Comparison of ENCODE assay signal across 9 mouse cellular contexts in genomic region chr17:8463482-8464128, GRCm38 (mm10). TPM values are rescaled to one million over a fixed set of nuclear protein-coding genes. Genes with fewer than 3 reads are reported as not detected.
DNase-seq lines count a peak whose midpoint lies in the region; ATAC-seq and TF ChIP-seq lines count a peak whose summit lies in the region.
"Had no signal": no experiment of that assay in that cellular context is flagged by ENCODE, and none has a peak within 500 bp of the region (broad histone marks: within the 10 kb centered on the region; RNA-seq: fewer than 3 reads in every experiment).

No protein-coding gene starts in this region.

- no peaks in the 10 kb centered on the region for H3K9me3 ChIP-seq in forebrain, embryonic 15.5 days
- no peaks in the 10 kb centered on the region for H3K9me3 ChIP-seq in intestine, postnatal 0 days (ENCODE audit: control insufficient read depth)
- H3K9me3 ChIP-seq in midbrain, embryonic 16.5 days (replicated peaks; ENCODE audit: control insufficient read depth, low read length, poor library complexity, severe bottlenecking) = no peaks in the 10 kb centered on the region
- H3K9me3 ChIP-seq: stomach, embryonic 15.5 days had no signal

- H3K4me1 ChIP-seq in forebrain, embryonic 15.5 days = no peaks in the 10 kb centered on the region
- no peaks in the 10 kb centered on the region for H3K4me1 ChIP-seq in intestine, postnatal 0 days (replicated peaks; ENCODE audit: control insufficient read depth, insufficient read depth, low read length)
- H3K4me1 ChIP-seq in midbrain, embryonic 16.5 days (ENCODE audit: control insufficient read depth, insufficient read depth, low read length) = peaks cover 4% of the 10 kb centered on the region; the same call in 1 of the 2 replicates
- H3K4me1 ChIP-seq: stomach, embryonic 15.5 days had no signal

- 26% methylated on average over 9 of the region's 9 CpGs for WGBS in forebrain, embryonic 15.5 days
- 23% methylated on average over 9 of the region's 9 CpGs for WGBS in intestine, postnatal 0 days
- 27% methylated on average over 9 of the region's 9 CpGs for WGBS in midbrain, embryonic 16.5 days

- peak; percentile 63; the same call in 1 of the 2 replicates for ATAC-seq in cerebellum, adult (ENCODE audit: insufficient number of reproducible peaks, low FRiP score, low TSS enrichment)
- ATAC-seq in forebrain, embryonic 15.5 days (replicated peaks) = peak; percentile 86
- ATAC-seq in intestine, postnatal 0 days = no peak
- peak; percentile 81 for ATAC-seq in midbrain, embryonic 16.5 days

- peak; percentile 90 for TF ChIP-seq CTCF in intestine, postnatal 0 days (IDR thresholded peaks at IDR 0.05; ENCODE audit: low read depth)

- no peak overlapping the region for H3K27ac ChIP-seq in forebrain, embryonic 15.5 days (replicated peaks)
- H3K27ac ChIP-seq in intestine, postnatal 0 days (ENCODE audit: low read depth, low read length) = no peak overlapping the region
- H3K27ac ChIP-seq in midbrain, embryonic 16.5 days (ENCODE audit: low read length) = no peak overlapping the region
- H3K27ac ChIP-seq: stomach, embryonic 15.5 days had no signal

- no peaks in the 10 kb centered on the region; the same call in 1 of the 2 replicates for H3K27me3 ChIP-seq in forebrain, embryonic 15.5 days
- peaks cover 4% of the 10 kb centered on the region for H3K27me3 ChIP-seq in intestine, postnatal 0 days (replicated peaks; ENCODE audit: control insufficient read depth, insufficient read depth, low read length)
- H3K27me3 ChIP-seq in midbrain, embryonic 16.5 days (ENCODE audit: control insufficient read depth, insufficient read depth, low read depth, low read length) = no peaks in the 10 kb centered on the region
- H3K27me3 ChIP-seq: stomach, embryonic 15.5 days had no signal

- DNase-seq in urinary bladder, postnatal 14 days (ENCODE audit: low spot score) = peak; percentile 51
- DNase-seq in urinary bladder, postnatal 10 days (ENCODE audit: low spot score) = no peak
- peak; percentile 74 for DNase-seq in left cerebral cortex, postnatal 25 days (ENCODE audit: low spot score in 2 of 2)
- DNase-seq in spleen, postnatal 4 days (ENCODE audit: low spot score in 2 of 2) = peak; percentile 29 to 74

- no peaks in the 10 kb centered on the region for H3K36me3 ChIP-seq in forebrain, embryonic 15.5 days
- no peaks in the 10 kb centered on the region for H3K36me3 ChIP-seq in intestine, postnatal 0 days (ENCODE audit: control insufficient read depth, insufficient read depth)
- H3K36me3 ChIP-seq in midbrain, embryonic 16.5 days (ENCODE audit: control insufficient read depth, insufficient read depth, low read length) = no peaks in the 10 kb centered on the region
- H3K36me3 ChIP-seq: stomach, embryonic 15.5 days had no signal

- H3K4me2 ChIP-seq in forebrain, embryonic 15.5 days (replicated peaks) = no peak overlapping the region
- no peak overlapping the region for H3K4me2 ChIP-seq in intestine, postnatal 0 days (replicated peaks; ENCODE audit: low read depth)
- no peak overlapping the region for H3K4me2 ChIP-seq in midbrain, embryonic 16.5 days (ENCODE audit: low read length)
- H3K4me2 ChIP-seq: stomach, embryonic 15.5 days had no signal

- H3K4me3 ChIP-seq in forebrain, embryonic 15.5 days = no peak overlapping the region
- no peak overlapping the region for H3K4me3 ChIP-seq in intestine, postnatal 0 days (ENCODE audit: low read depth, low read length)
- H3K4me3 ChIP-seq in midbrain, embryonic 16.5 days (ENCODE audit: low read depth, low read length) = no peak overlapping the region
- H3K4me3 ChIP-seq: stomach, embryonic 15.5 days had no signal

- H3K9ac ChIP-seq in forebrain, embryonic 15.5 days (replicated peaks) = no peak overlapping the region
- H3K9ac ChIP-seq in intestine, postnatal 0 days (ENCODE audit: low read depth, low read length) = no peak overlapping the region
- no peak overlapping the region for H3K9ac ChIP-seq in midbrain, embryonic 16.5 days (ENCODE audit: low read depth, low read length)
- H3K9ac ChIP-seq: stomach, embryonic 15.5 days had no signal

- intact Hi-C loops in left cerebral cortex, postnatal 25 days (cut with DNase I) = loop anchor here (5.0 to 10.0 kb wide), 2 partner anchors 201 to 471 kb away; no protein-coding TSS in a partner anchor

RNA-seq across cellular contexts. Expression of gene T, which starts 29.4 kb away (rescaled TPM):
- polyA plus RNA-seq in forebrain, embryonic 15.5 days (2015; fragmentation: Nextera tagmentation; extraction: Ambion mirVana) = 0.46 and 0.54 TPM in 2 replicates
- polyA plus RNA-seq in intestine, postnatal 0 days (2015; fragmentation: Nextera tagmentation; extraction: Ambion mirVana) = 0.12 TPM in 1 of 2 replicates, not detected in the other
- not detected for total RNA-seq in left cerebral cortex, postnatal 25 days (2021)
- 0.44 and 0.45 TPM in 2 replicates for polyA plus RNA-seq in midbrain, embryonic 16.5 days (2015; fragmentation: Nextera tagmentation; extraction: Ambion mirVana)
